Mouse (Mus musculus): ENCODE measurements at regions not wholly inside any gene's neighbourhood (a gene's known extent, or its start where the extent isn't known, plus 50 kb on each side); places are given as distances from the start of the nearest gene placed in this dataset.

GRCm38 (mm10) chr10:109378846-109379245, 368.1 kb upstream of the Syt1 start:
- no peak for ATAC-seq (replicated peaks; ENCODE audit: insufficient number of reproducible peaks, low FRiP score, low TSS enrichment, low read depth)
- Histone ChIP-seq H3K36me3 (replicated peaks; ENCODE audit: control insufficient read depth, insufficient read depth, low read depth, low read length) (no peaks in the 10 kb centered on the region), H3K4me3 (ENCODE audit: low read depth, low read length) (no peak overlapping the region)

DNA sequence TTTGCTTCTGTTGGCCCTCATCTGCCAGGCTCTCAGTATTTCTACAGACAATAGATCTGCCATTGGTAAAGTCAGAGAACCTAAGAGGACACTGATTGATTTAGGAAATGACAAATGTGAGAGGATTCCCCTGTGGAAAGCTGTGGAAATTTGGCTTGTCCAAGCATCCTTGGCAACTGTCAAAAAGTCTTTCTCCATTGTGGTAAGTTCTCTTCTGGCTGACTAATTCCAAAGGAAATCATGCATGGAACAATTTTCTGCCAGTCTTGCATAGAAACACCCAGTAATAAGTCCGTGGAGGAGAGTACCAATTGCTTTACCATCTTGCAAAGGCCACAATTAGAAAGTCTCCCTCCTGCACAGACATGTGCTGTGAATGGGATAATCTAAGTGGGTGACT, 349.4 kb upstream of the Syt1 start:
- H3K4me3 ChIP-seq (ENCODE audit: low read depth, low read length): no peak overlapping the region
- WGBS: 70% methylated on average over 1 of the region's 1 CpGs
- no peak overlapping the region for H3K9ac ChIP-seq (replicated peaks; ENCODE audit: low read length)
- H3K9me3 ChIP-seq (replicated peaks; ENCODE audit: control insufficient read depth, low read length): no peaks in the 10 kb centered on the region
- H3K27me3 ChIP-seq (ENCODE audit: control insufficient read depth, insufficient read depth, low read length): no peaks in the 10 kb centered on the region
- no peaks in the 10 kb centered on the region for H3K4me1 ChIP-seq (ENCODE audit: control insufficient read depth, insufficient read depth, low read length)
- no peak overlapping the region for H3K27ac ChIP-seq (replicated peaks; ENCODE audit: low read depth, low read length)
- H3K36me3 ChIP-seq (replicated peaks; ENCODE audit: control insufficient read depth, insufficient read depth, low read depth, low read length): no peaks in the 10 kb centered on the region
- ATAC-seq (replicated peaks; ENCODE audit: insufficient number of reproducible peaks, low FRiP score, low TSS enrichment, low read depth) (no peak), DNase-seq (ENCODE audit: low spot score) (no peak)
- H3K4me2 ChIP-seq (ENCODE audit: low read depth, low read length): no peak overlapping the region

More at GRCm38 (mm10) chr10:109378846-109379245, 368.1 kb upstream of the Syt1 start:
- no peak for DNase-seq (ENCODE audit: low spot score)
- Histone ChIP-seq H3K27ac (replicated peaks; ENCODE audit: low read depth, low read length) (no peak overlapping the region), H3K4me2 (ENCODE audit: low read depth, low read length) (no peak overlapping the region), H3K27me3 (ENCODE audit: control insufficient read depth, insufficient read depth, low read length) (no peaks in the 10 kb centered on the region), H3K4me1 (ENCODE audit: control insufficient read depth, insufficient read depth, low read length) (no peaks in the 10 kb centered on the region), H3K9ac (replicated peaks; ENCODE audit: low read length) (no peak overlapping the region), H3K9me3 (replicated peaks; ENCODE audit: control insufficient read depth, low read length) (no peaks in the 10 kb centered on the region)
- 85% methylated on average over 4 of the region's 4 CpGs for WGBS

GRCm38 (mm10) chr10:109358812-109359211, 348.0 kb upstream of the Syt1 start:
- Histone ChIP-seq H3K4me1 (ENCODE audit: control insufficient read depth, insufficient read depth, low read length) (no peaks in the 10 kb centered on the region), H3K36me3 (replicated peaks; ENCODE audit: control insufficient read depth, insufficient read depth, low read depth, low read length) (no peaks in the 10 kb centered on the region), H3K4me2 (ENCODE audit: low read depth, low read length) (no peak overlapping the region), H3K4me3 (ENCODE audit: low read depth, low read length) (no peak overlapping the region), H3K27me3 (ENCODE audit: control insufficient read depth, insufficient read depth, low read length) (no peaks in the 10 kb centered on the region), H3K9ac (replicated peaks; ENCODE audit: low read length) (no peak overlapping the region), H3K27ac (replicated peaks; ENCODE audit: low read depth, low read length) (no peak overlapping the region), H3K9me3 (replicated peaks; ENCODE audit: control insufficient read depth, low read length) (no peaks in the 10 kb centered on the region)
- ATAC-seq (replicated peaks; ENCODE audit: insufficient number of reproducible peaks, low FRiP score, low TSS enrichment, low read depth) (no peak), DNase-seq (ENCODE audit: low spot score) (no peak)
- WGBS: 73% methylated on average over 6 of the region's 6 CpGs

GRCm38 (mm10) chr10:109332846-109333386, 322.1 kb upstream of the Syt1 start:
- H3K27me3 ChIP-seq (ENCODE audit: control insufficient read depth, insufficient read depth, low read length): no peaks in the 10 kb centered on the region
- no peak for ATAC-seq (replicated peaks; ENCODE audit: insufficient number of reproducible peaks, low FRiP score, low TSS enrichment, low read depth)

GRCm38 (mm10) chr10:109309286-109309685, 298.5 kb upstream of the Syt1 start:
- no peak for ATAC-seq (replicated peaks; ENCODE audit: insufficient number of reproducible peaks, low FRiP score, low TSS enrichment, low read depth)
- Histone ChIP-seq H3K36me3 (replicated peaks; ENCODE audit: control insufficient read depth, insufficient read depth, low read depth, low read length) (no peaks in the 10 kb centered on the region), H3K27me3 (ENCODE audit: control insufficient read depth, insufficient read depth, low read length) (no peaks in the 10 kb centered on the region), H3K9ac (replicated peaks; ENCODE audit: low read length) (no peak overlapping the region), H3K4me1 (ENCODE audit: control insufficient read depth, insufficient read depth, low read length) (no peaks in the 10 kb centered on the region), H3K4me3 (ENCODE audit: low read depth, low read length) (no peak overlapping the region), H3K27ac (replicated peaks; ENCODE audit: low read depth, low read length) (no peak overlapping the region), H3K9me3 (replicated peaks; ENCODE audit: control insufficient read depth, low read length) (no peaks in the 10 kb centered on the region), H3K4me2 (ENCODE audit: low read depth, low read length) (no peak overlapping the region)
- no peak for DNase-seq (ENCODE audit: low spot score)
- 81% methylated on average over 6 of the region's 6 CpGs for WGBS

More at GRCm38 (mm10) chr10:109332846-109333386, 322.1 kb upstream of the Syt1 start:
- Histone ChIP-seq H3K4me2 (ENCODE audit: low read depth, low read length) (no peak overlapping the region), H3K9me3 (replicated peaks; ENCODE audit: control insufficient read depth, low read length) (no peaks in the 10 kb centered on the region), H3K27ac (replicated peaks; ENCODE audit: low read depth, low read length) (no peak overlapping the region), H3K9ac (replicated peaks; ENCODE audit: low read length) (no peak overlapping the region), H3K4me3 (ENCODE audit: low read depth, low read length) (no peak overlapping the region), H3K36me3 (replicated peaks; ENCODE audit: control insufficient read depth, insufficient read depth, low read depth, low read length) (no peaks in the 10 kb centered on the region), H3K4me1 (ENCODE audit: control insufficient read depth, insufficient read depth, low read length) (no peaks in the 10 kb centered on the region)
- 85% methylated on average over 7 of the region's 7 CpGs for WGBS
- DNase-seq (ENCODE audit: low spot score): no peak

GRCm38 (mm10) chr10:109300199-109300598, 289.4 kb upstream of the Syt1 start:
- 80% methylated on average over 2 of the region's 2 CpGs for WGBS
- no peaks in the 10 kb centered on the region for H3K4me1 ChIP-seq (ENCODE audit: control insufficient read depth, insufficient read depth, low read length)
- H3K4me3 ChIP-seq (ENCODE audit: low read depth, low read length): no peak overlapping the region
- DNase-seq (ENCODE audit: low spot score) (no peak), ATAC-seq (replicated peaks; ENCODE audit: insufficient number of reproducible peaks, low FRiP score, low TSS enrichment, low read depth) (no peak)
- H3K36me3 ChIP-seq (replicated peaks; ENCODE audit: control insufficient read depth, insufficient read depth, low read depth, low read length): no peaks in the 10 kb centered on the region
- H3K27me3 ChIP-seq (ENCODE audit: control insufficient read depth, insufficient read depth, low read length): no peaks in the 10 kb centered on the region
- no peak overlapping the region for H3K4me2 ChIP-seq (ENCODE audit: low read depth, low read length)
- no peak overlapping the region for H3K9ac ChIP-seq (replicated peaks; ENCODE audit: low read length)
- H3K27ac ChIP-seq (replicated peaks; ENCODE audit: low read depth, low read length): no peak overlapping the region
- no peaks in the 10 kb centered on the region for H3K9me3 ChIP-seq (replicated peaks; ENCODE audit: control insufficient read depth, low read length)

DNA sequence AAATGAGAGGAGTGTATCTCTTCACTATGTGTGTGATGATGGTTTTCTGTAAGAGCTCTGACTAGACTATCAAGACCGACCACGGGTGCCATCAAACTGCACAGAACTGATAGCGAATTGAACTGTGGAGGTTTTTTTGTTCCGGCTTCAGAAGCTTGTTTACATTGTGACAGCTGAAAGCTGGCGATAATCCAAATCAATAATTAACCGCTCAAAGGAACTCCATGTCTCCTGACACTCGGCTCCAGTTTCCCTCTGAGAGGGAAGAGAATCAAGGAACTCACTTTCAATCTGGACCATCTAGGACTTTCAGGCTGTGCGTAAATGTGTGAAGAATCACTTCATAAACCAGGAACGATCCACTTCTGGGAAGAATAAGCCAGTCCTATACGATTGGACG, 289.0 kb upstream of the Syt1 start:
- Histone ChIP-seq H3K4me1 (ENCODE audit: control insufficient read depth, insufficient read depth, low read length) (no peaks in the 10 kb centered on the region), H3K4me2 (ENCODE audit: low read depth, low read length) (no peak overlapping the region), H3K36me3 (replicated peaks; ENCODE audit: control insufficient read depth, insufficient read depth, low read depth, low read length) (no peaks in the 10 kb centered on the region), H3K9ac (replicated peaks; ENCODE audit: low read length) (no peak overlapping the region), H3K9me3 (replicated peaks; ENCODE audit: control insufficient read depth, low read length) (no peaks in the 10 kb centered on the region), H3K27ac (replicated peaks; ENCODE audit: low read depth, low read length) (no peak overlapping the region), H3K27me3 (ENCODE audit: control insufficient read depth, insufficient read depth, low read length) (no peaks in the 10 kb centered on the region), H3K4me3 (ENCODE audit: low read depth, low read length) (no peak overlapping the region)
- DNase-seq (ENCODE audit: low spot score) (no peak), ATAC-seq (replicated peaks; ENCODE audit: insufficient number of reproducible peaks, low FRiP score, low TSS enrichment, low read depth) (no peak)
- WGBS: 78% methylated on average over 11 of the region's 11 CpGs

DNA sequence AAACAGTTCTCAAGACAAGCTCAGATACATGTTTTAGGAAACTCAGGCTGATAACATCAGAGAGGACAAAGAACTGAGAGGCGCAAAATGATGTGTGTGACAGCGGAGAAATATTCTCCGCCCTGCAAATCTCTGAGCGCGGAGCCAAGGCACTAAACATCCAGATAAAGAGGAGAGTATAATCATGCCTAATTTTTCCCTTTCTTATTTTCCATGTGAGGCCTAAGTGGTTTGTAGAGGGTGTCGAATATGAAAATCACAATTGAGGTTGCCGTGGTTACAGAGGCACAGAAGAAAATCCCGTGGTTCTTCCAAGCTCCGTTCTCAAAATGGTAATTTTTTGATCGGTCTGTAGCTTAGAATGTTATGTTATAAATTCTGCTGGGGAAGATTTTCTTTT, 272.6 kb upstream of the Syt1 start:
- Histone ChIP-seq H3K9me3 (replicated peaks; ENCODE audit: control insufficient read depth, low read length) (no peaks in the 10 kb centered on the region), H3K4me2 (ENCODE audit: low read depth, low read length) (no peak overlapping the region), H3K36me3 (replicated peaks; ENCODE audit: control insufficient read depth, insufficient read depth, low read depth, low read length) (no peaks in the 10 kb centered on the region), H3K27ac (replicated peaks; ENCODE audit: low read depth, low read length) (no peak overlapping the region), H3K9ac (replicated peaks; ENCODE audit: low read length) (no peak overlapping the region), H3K27me3 (ENCODE audit: control insufficient read depth, insufficient read depth, low read length) (no peaks in the 10 kb centered on the region), H3K4me3 (ENCODE audit: low read depth, low read length) (no peak overlapping the region), H3K4me1 (ENCODE audit: control insufficient read depth, insufficient read depth, low read length) (no peaks in the 10 kb centered on the region)
- no peak for ATAC-seq (replicated peaks; ENCODE audit: insufficient number of reproducible peaks, low FRiP score, low TSS enrichment, low read depth)
- DNase-seq (ENCODE audit: low spot score): no peak
- WGBS: 93% methylated on average over 10 of the region's 10 CpGs

Measured in embryonic facial prominence, embryonic 11.5 days (tissue).